Mouse (Mus musculus): ENCODE data around the gene Pkhd1. TPM values are rescaled to one million over a fixed set of nuclear protein-coding genes. Genes with fewer than 3 reads are reported as not detected.

Gene Pkhd1
- 0.54 and 0.86 TPM in 2 replicates for polyA plus RNA-seq (2015; fragmentation: Nextera tagmentation; extraction: Ambion mirVana)

DNA sequence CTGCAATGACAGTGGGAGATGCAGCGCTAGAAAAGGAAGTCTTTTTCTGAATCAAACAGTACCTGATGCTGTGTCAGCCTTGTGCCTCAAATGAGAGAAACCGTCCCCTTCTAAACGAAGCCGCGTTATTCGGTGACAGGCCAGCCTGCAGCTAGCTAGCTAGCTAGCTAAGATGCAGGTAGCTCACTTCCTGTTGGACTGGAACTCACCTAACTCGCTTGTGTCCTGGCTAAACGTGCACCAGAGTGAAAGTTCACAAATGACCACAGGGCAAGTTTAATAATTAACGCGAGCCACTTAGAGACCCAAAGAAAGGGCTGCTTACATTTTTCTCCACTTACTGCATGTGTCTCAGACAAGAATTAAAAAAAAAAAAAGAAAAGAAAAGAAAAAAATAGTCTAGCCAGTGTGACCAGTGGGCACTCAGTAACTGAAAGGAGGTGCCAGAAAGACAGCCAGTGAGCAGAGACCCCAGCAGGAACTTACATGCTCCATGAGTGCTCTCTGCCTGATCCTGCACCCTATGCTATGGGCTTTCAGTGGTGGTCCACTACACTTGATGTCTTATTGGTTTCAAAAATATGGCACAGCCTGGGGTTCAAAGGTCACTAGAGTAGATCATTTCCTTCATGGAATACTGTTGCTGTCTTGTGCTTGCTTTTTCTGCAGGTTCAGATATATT lies at the start of gene Pkhd1:
Gene Pkhd1, minus strand, starts transcription at position 216 of the 682 bp plus-strand sequence.
- ATAC-seq, result peak; percentile 91
- Histone ChIP-seq H3K4me3 (replicated peaks) (no peak within 1 kb of the TSS), H3K27ac (no peak within 1 kb of the TSS; the same call in 1 of the 2 replicates), H3K4me1 (replicated peaks) (no peaks in the 10 kb centered on the region), H3K27me3 (replicated peaks) (no peaks in the 10 kb centered on the region), H3K4me2 (replicated peaks) (peak within 1 kb of the TSS; percentile 48), H3K36me3 (no peaks in the 10 kb centered on the region), H3K9ac (no peak within 1 kb of the TSS), H3K9me3 (no peaks in the 10 kb centered on the region)
- 56% methylated on average over 10 of the region's 10 CpGs for WGBS

DNA sequence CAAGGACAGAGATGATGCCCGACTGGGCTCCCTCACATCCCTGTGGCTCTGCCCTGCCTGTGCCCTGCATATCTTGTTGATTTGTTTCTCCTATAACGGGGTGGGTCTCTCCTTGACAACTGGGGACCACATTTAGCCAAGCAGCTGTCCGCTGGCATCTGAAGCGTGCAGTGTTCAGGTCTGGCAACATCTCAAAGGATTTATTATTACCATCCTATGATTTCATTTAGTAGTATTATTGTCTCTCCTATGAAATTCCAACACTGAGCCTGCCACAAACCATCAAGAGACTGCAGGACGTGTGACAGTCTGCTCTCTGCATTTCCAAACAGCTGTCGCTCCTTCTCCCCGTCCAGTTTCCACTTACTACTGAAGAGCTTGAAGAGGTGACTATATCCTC lies 49.7 kb upstream of the Pkhd1 start:
- Histone ChIP-seq H3K4me3 (replicated peaks) (no peak overlapping the region), H3K27ac (no peak overlapping the region), H3K9ac (no peak overlapping the region), H3K9me3 (no peaks in the 10 kb centered on the region), H3K4me2 (replicated peaks) (no peak overlapping the region), H3K27me3 (replicated peaks) (no peaks in the 10 kb centered on the region), H3K4me1 (replicated peaks) (no peaks in the 10 kb centered on the region), H3K36me3 (no peaks in the 10 kb centered on the region)
- no peak for ATAC-seq
- WGBS, result 72% methylated on average over 7 of the region's 7 CpGs

DNA sequence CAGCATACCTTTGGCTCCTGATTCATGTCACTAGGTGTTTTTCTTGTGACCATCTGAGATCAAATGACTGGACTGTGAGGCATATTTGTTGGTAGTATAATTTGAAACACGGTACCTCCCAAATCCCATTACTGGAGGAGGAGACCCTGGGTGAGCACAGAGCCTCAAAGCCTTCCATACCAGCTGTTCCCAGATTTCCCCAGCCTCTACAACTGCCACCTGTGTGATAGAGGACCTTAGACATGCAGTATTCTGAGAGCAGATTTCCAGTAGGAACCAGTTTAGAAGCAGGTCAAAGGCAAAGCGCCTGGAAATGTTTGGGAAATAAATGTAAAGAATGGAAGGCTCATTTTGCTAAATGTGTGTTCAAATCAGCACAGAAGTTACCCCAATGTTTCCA lies 48.4 kb upstream of the Pkhd1 start:
- H3K36me3 ChIP-seq, result no peaks in the 10 kb centered on the region
- no peak overlapping the region for H3K9ac ChIP-seq
- ATAC-seq, result no peak
- no peaks in the 10 kb centered on the region for H3K27me3 ChIP-seq (replicated peaks)
- H3K4me1 ChIP-seq (replicated peaks), result no peaks in the 10 kb centered on the region
- no peak overlapping the region for H3K4me3 ChIP-seq (replicated peaks)
- no peak overlapping the region for H3K27ac ChIP-seq
- 87% methylated on average over 2 of the region's 2 CpGs for WGBS
- no peak overlapping the region for H3K4me2 ChIP-seq (replicated peaks)
- H3K9me3 ChIP-seq, result no peaks in the 10 kb centered on the region

DNA sequence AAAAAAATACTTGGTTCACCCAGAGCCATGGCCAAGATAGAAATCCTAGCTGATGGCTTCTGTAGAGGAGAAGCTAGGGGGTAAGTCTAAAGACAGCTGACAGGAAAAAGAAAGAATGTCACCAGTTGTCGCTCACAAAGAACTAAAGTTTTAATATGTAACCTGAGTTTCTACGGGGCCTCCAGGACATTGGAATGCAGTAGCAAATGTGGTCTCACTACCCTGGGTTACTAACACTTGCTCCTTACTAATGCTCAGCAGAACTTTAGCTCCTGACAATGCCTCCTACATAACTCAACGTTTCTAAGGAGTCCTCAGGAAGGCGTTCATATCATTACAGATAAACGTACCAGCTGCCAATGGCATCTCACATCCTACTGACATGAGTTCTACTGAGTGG lies 37.2 kb upstream of the Pkhd1 start:
- no peak for ATAC-seq
- WGBS, result 65% methylated on average over 5 of the region's 5 CpGs
- H3K27ac ChIP-seq, result no peak overlapping the region
- H3K36me3 ChIP-seq, result no peaks in the 10 kb centered on the region
- H3K4me2 ChIP-seq (replicated peaks), result no peak overlapping the region
- H3K4me1 ChIP-seq (replicated peaks), result no peaks in the 10 kb centered on the region
- no peaks in the 10 kb centered on the region for H3K27me3 ChIP-seq (replicated peaks)
- no peak overlapping the region for H3K9ac ChIP-seq
- no peak overlapping the region for H3K4me3 ChIP-seq (replicated peaks)
- H3K9me3 ChIP-seq, result no peaks in the 10 kb centered on the region

GRCm38 (mm10) chr1:20653513-20654506 lies 35.9 kb upstream of the Pkhd1 start:
- H3K4me2 ChIP-seq (replicated peaks), result no peak overlapping the region
- no peak overlapping the region for H3K4me3 ChIP-seq (replicated peaks)
- H3K9me3 ChIP-seq, result no peaks in the 10 kb centered on the region
- H3K27ac ChIP-seq, result no peak overlapping the region
- 49% methylated on average over 6 of the region's 6 CpGs for WGBS
- no peaks in the 10 kb centered on the region for H3K4me1 ChIP-seq (replicated peaks)
- no peaks in the 10 kb centered on the region for H3K36me3 ChIP-seq
- H3K9ac ChIP-seq, result no peak overlapping the region
- ATAC-seq, result peak; percentile 49; the same call in 1 of the 2 replicates
- no peaks in the 10 kb centered on the region for H3K27me3 ChIP-seq (replicated peaks)

DNA sequence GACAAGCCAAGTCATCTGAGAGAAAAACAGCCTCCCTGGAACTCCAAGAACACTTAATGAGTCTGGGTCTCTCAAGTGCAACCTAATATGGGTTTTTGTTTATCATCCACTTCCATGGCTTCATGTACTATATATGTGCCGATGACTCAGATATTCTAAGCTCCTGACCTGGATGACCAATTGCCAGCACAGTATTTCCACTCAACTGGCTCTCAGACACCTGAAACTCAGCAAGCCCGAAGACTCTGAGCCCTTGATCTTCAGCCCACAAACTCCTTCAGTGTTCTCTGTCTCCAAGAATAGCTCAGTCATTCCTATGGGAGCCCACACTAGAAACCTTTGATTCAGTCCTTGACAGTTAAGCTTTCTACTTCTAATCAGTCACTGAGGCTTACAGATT lies 17.0 kb upstream of the Pkhd1 start:
- Histone ChIP-seq H3K36me3 (no peaks in the 10 kb centered on the region), H3K4me3 (replicated peaks) (no peak overlapping the region), H3K9me3 (no peaks in the 10 kb centered on the region), H3K27ac (no peak overlapping the region), H3K4me2 (replicated peaks) (no peak overlapping the region), H3K27me3 (replicated peaks) (no peaks in the 10 kb centered on the region), H3K4me1 (replicated peaks) (no peaks in the 10 kb centered on the region), H3K9ac (no peak overlapping the region)
- ATAC-seq, result no peak
- 85% methylated on average over 2 of the region's 2 CpGs for WGBS

GRCm38 (mm10) chr1:20633276-20633869 lies 15.5 kb upstream of the Pkhd1 start:
- Histone ChIP-seq H3K27me3 (replicated peaks) (no peaks in the 10 kb centered on the region), H3K36me3 (no peaks in the 10 kb centered on the region), H3K4me3 (replicated peaks) (no peak overlapping the region), H3K4me2 (replicated peaks) (no peak overlapping the region), H3K9ac (no peak overlapping the region), H3K4me1 (replicated peaks) (no peaks in the 10 kb centered on the region), H3K9me3 (no peaks in the 10 kb centered on the region), H3K27ac (no peak overlapping the region)
- 78% methylated on average over 7 of the region's 7 CpGs for WGBS
- ATAC-seq, result no peak

DNA sequence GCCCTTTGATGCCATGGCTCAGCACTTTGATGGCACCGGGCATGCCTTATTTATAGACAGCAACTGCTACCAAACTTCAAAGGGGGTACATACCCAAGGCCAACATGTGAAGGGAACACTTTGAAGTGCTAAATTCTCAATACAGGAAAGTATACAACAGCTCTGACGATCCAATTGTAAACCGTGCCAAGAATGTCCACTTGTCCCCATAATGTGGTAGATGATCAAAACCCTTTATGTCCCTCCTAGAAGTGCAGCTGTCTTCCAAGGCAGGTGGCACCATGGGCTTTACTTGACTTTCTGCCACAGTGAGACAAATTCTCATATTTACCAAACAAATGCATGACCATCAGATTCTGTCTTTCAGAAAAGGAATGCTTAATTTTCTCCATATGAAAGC lies 6.7 kb upstream of the Pkhd1 start:
- Histone ChIP-seq H3K36me3 (no peaks in the 10 kb centered on the region), H3K4me3 (replicated peaks) (no peak overlapping the region), H3K9ac (no peak overlapping the region), H3K27me3 (replicated peaks) (no peaks in the 10 kb centered on the region), H3K4me1 (replicated peaks) (no peaks in the 10 kb centered on the region), H3K4me2 (replicated peaks) (no peak overlapping the region), H3K27ac (no peak overlapping the region), H3K9me3 (no peaks in the 10 kb centered on the region)
- ATAC-seq, result no peak
- WGBS, result 89% methylated on average over 3 of the region's 3 CpGs

DNA sequence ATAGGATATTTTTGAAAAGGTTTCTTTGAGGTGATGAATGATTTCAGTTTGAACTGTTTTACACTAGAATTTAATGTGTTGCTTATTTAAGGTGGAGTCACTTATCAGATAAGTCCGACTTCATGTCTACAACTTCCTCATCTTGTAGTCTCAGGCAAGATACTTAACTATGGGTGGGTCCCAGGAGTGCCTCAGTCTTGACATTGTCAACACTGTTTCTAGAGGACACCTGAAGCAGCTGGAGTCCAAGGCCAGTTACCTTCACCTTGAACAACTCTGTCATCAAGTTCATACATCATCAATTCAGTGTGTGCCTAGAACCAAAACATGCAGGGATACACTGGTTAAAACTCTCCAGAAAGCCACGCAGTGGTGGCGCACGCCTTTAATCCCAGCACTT lies 5.5 kb upstream of the Pkhd1 start:
- Histone ChIP-seq H3K4me1 (replicated peaks) (no peaks in the 10 kb centered on the region), H3K9ac (no peak overlapping the region), H3K27me3 (replicated peaks) (no peaks in the 10 kb centered on the region), H3K4me3 (replicated peaks) (no peak overlapping the region), H3K9me3 (no peaks in the 10 kb centered on the region), H3K4me2 (replicated peaks) (no peak overlapping the region), H3K27ac (no peak overlapping the region), H3K36me3 (no peaks in the 10 kb centered on the region)
- peak; percentile 51; the same call in 1 of the 2 replicates for ATAC-seq
- WGBS, result 82% methylated on average over 4 of the region's 4 CpGs

- H3K27ac ChIP-seq, result no peak overlapping the region
- no peak for ATAC-seq
- WGBS, result 54% methylated on average over 2 of the region's 2 CpGs
Observed at GRCm38 (mm10) chr1:20620611-20621010, 2.7 kb upstream of the Pkhd1 start.

GRCm38 (mm10) chr1:20619363-20619762 lies 1.5 kb upstream of the Pkhd1 start:
- no peak for ATAC-seq
- no peak overlapping the region for H3K4me3 ChIP-seq (replicated peaks)
- H3K36me3 ChIP-seq, result no peaks in the 10 kb centered on the region
- H3K27me3 ChIP-seq (replicated peaks), result no peaks in the 10 kb centered on the region
- WGBS, result 42% methylated on average over 3 of the region's 3 CpGs
- no peak overlapping the region for H3K9ac ChIP-seq
- H3K27ac ChIP-seq, result no peak overlapping the region
- no peaks in the 10 kb centered on the region for H3K9me3 ChIP-seq
- no peaks in the 10 kb centered on the region for H3K4me1 ChIP-seq (replicated peaks)
- no peak overlapping the region for H3K4me2 ChIP-seq (replicated peaks)

More at GRCm38 (mm10) chr1:20620611-20621010, 2.7 kb upstream of the Pkhd1 start:
- no peaks in the 10 kb centered on the region for H3K27me3 ChIP-seq (replicated peaks)
- H3K4me1 ChIP-seq (replicated peaks), result no peaks in the 10 kb centered on the region
- no peak overlapping the region for H3K4me3 ChIP-seq (replicated peaks)
- no peaks in the 10 kb centered on the region for H3K9me3 ChIP-seq
- H3K36me3 ChIP-seq, result no peaks in the 10 kb centered on the region
- H3K4me2 ChIP-seq (replicated peaks), result no peak overlapping the region
- no peak overlapping the region for H3K9ac ChIP-seq

GRCm38 (mm10) chr1:20612643-20613042 lies 5.2 kb downstream of the Pkhd1 start:
- no peaks in the 10 kb centered on the region for H3K27me3 ChIP-seq (replicated peaks)
- H3K4me3 ChIP-seq (replicated peaks), result no peak overlapping the region
- ATAC-seq, result no peak
- 38% methylated on average over 7 of the region's 7 CpGs for WGBS
- H3K27ac ChIP-seq, result no peak overlapping the region
- no peak overlapping the region for H3K9ac ChIP-seq
- H3K4me1 ChIP-seq (replicated peaks), result no peaks in the 10 kb centered on the region
- no peaks in the 10 kb centered on the region for H3K9me3 ChIP-seq
- H3K36me3 ChIP-seq, result no peaks in the 10 kb centered on the region
- H3K4me2 ChIP-seq (replicated peaks), result no peak overlapping the region

All from intestine, embryonic 15.5 days (tissue).